Mouse (Mus musculus): ENCODE data around the gene Itgb5. TPM values are rescaled to one million over a fixed set of nuclear protein-coding genes. Genes with fewer than 3 reads are reported as not detected.
A peak's percentile ranks its signal among the peaks of the same experiment; 100 is the strongest.

Itgb5 gene
- total RNA-seq, 2 experiments from 2014 or later = 106 to 114 TPM

DNA sequence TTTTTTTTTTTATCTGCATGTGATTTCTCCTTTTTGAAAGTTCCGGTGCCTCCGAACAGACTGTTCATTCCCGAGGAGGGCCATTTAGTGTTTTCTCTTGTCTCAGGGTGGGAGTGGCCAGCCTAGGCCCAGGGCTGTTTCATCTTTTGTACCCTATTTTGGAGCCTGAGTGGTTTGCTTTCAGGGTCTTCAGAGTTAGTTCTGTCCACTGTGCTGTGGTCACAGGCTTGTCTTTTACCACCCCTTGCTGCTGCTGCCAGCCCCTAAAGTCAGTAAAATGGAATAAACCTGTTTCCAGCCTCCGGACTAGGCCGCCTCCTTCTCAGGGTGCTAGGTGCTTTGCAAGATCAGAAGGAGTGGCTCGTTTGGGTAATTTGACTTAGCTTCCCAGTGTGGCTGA is 2.6 kb downstream of the Itgb5 start:
- DNase-seq = no peak

GRCm38 (mm10) chr16:33832728-33833428 is 3.4 kb downstream of the Itgb5 start:
- DNase-seq = peak; percentile 45

DNA sequence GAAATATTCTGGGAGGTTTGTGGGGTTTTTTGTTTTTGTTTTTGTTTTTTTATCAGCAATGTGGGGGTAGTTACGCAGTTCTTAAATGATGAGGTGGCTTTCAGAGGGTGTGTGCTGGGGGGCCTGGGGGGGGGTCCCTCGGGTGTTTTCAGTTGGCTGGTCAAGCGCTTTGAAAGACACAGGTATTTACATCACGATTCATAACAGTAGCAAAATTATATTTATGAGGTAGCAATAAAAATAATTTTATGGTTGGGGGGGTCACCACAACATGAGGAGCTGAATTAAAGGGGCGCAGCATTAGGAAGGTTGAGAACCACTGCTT is 3.9 kb downstream of the Itgb5 start:
- DNase-seq = no peak

DNA sequence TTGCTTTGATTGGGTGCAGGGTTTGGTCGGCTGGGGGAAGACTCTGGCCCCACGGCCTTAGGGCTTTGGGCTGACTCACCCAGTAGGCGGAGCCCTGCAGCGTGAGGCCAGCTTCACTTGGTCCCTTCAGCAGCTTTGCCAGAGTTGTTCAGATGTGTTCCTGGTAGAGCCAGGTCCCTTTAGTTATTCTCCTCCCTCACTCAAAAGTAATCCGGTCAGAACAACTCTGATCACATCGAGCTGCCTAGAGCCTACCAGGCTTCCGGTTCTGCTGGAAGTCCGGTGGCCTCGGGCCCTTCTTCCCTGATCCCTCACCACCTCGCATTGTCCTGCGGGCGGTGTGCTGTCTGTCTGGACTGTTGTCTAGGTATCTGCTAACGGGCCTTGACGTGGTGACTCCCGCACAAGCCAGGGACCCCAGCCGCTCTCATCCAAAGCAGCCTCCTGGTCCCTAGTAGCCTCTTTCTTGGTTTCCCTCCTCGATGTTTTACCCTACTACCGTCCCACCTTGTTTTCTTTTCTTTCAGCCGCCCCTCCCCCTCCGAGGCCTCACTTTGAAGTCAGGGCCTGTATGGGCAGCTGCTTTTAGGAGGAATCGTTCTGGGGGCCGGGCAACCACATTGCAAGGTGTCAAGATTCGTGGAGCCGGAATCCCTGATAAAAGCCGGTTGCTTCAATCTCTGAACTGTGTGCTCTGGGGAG is 4.5 kb downstream of the Itgb5 start:
- peak; percentile 82 for DNase-seq

DNA sequence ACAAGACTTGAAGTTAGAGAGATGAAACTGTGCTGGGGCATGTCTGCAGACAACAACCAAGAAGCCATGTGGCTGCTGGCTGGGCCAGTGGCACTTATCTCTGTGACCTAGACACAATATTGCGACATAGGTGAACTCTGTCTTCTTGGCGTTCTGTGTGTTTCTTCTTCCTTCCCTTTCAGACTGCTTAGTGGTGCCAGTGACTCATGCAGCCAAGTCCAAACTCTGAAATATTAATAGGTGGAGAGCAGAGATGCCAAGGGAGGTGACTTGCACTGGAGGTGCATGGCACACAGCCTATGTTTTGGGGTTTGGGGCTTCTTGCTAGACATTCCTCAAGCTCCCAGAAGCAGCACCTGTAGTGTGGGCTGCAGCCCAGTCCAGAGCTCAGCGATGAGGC is 7.2 kb downstream of the Itgb5 start:
- DNase-seq = peak; percentile 44

- DNase-seq = peak; percentile 39
Observed at GRCm38 (mm10) chr16:33837191-33837590, 7.7 kb downstream of the Itgb5 start.

- no peak for DNase-seq
Observed at GRCm38 (mm10) chr16:33840616-33841015, 11.2 kb downstream of the Itgb5 start.

- DNase-seq = no peak
Observed at GRCm38 (mm10) chr16:33842081-33842880, 12.8 kb downstream of the Itgb5 start.

GRCm38 (mm10) chr16:33844150-33844611 is 14.7 kb downstream of the Itgb5 start:
- no peak for DNase-seq

GRCm38 (mm10) chr16:33844866-33845265 is 15.4 kb downstream of the Itgb5 start:
- no peak for DNase-seq

DNA sequence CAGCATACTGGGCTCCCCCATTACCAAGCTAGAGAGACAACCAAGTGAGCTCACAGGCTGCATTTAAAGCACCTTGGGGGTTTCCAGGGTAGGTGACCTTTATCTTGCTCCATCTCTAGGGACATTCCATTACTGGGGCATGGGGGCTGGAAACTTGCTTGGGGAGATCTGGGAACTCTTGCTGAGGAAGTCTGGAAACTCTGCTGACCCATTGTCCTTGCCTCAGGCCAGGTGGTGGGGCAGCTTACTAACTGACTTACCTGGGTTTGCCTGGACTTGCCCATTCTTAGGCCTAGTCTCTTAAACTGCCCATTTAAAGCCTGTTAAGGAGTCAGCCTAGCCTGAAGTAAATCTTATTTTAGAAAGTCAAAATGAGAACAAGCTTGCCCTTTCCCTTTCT is 23.8 kb downstream of the Itgb5 start:
- no peak for DNase-seq

GRCm38 (mm10) chr16:33858766-33859165 is 29.3 kb downstream of the Itgb5 start:
- DNase-seq = no peak

DNA sequence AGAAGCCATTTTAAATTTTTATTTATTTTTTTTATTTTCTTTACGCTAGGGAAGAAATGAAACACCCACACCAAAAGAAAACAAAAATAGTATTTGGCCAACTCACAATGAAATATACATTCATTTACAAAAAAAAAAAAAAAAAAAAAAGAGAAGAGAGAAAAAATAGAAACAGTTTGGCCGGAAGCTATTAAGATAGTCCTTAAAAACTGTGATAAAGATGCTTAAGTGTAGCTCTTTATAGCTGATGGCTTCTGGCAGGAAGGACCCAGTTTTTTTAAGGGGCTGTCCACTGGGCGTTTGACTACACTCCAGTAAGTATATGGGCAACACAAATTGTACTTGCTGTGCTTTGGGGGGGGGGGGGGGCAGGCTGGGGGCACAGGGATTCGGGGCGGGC is 29.9 kb downstream of the Itgb5 start:
- DNase-seq = no peak

- DNase-seq = peak; percentile 94
Observed at GRCm38 (mm10) chr16:33859988-33860700, 30.7 kb downstream of the Itgb5 start.

GRCm38 (mm10) chr16:33862406-33862805 is 32.9 kb downstream of the Itgb5 start:
- no peak for DNase-seq

- no peak for DNase-seq
Observed at GRCm38 (mm10) chr16:33863208-33863751, 33.8 kb downstream of the Itgb5 start.

- no peak for DNase-seq
Observed at GRCm38 (mm10) chr16:33870224-33870785, 40.8 kb downstream of the Itgb5 start.

- no peak for DNase-seq
Observed at GRCm38 (mm10) chr16:33870988-33871758, 41.7 kb downstream of the Itgb5 start.

DNA sequence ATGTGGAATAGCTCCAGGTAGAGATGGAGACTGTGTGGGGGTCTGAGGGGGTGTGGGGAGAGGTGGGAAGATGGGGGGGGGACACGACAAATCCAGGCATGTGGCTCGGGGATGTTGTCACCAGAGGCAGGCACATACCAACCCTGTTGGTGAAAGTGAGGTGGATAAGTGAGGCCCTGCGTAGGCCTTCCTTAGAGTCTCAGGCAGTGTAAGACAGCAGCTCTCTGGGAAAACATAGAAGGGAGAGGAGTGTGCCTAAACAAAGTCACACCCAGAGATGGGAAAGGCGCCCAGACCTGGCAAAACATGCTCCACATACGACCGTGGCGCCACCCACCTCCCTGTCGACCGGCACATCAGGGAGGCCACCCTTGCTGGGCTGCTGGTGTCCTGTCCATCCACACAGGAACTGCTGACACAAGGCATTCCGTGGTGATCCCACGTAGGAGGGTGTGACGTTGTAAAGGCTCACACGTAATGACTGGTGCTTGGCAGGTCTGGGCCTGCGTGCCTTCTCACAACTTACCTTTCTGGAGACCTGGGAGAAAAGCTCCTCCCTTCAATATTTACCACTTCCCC is 42.5 kb downstream of the Itgb5 start:
- no peak for DNase-seq

- no peak for DNase-seq
Observed at GRCm38 (mm10) chr16:33873282-33873681, 43.8 kb downstream of the Itgb5 start.

All from adrenal gland, postnatal 10 days (tissue).